Mouse (Mus musculus): ENCODE data around the gene Gins2.

- TF ChIP-seq E2F4 (IDR thresholded peaks at IDR 0.05; ENCODE audit: insufficient read depth), result no peak
- TF ChIP-seq POLR2A (IDR thresholded peaks at IDR 0.05; ENCODE audit: insufficient read length, low read depth), result no peak
- no peak for TF ChIP-seq TCF12 (IDR thresholded peaks at IDR 0.05; ENCODE audit: insufficient read depth, poor library complexity, severe bottlenecking)
- no peak for TF ChIP-seq POLR2AphosphoS2 (IDR thresholded peaks at IDR 0.05; ENCODE audit: insufficient read length, low read depth)
- TF ChIP-seq MYOG (IDR thresholded peaks at IDR 0.05; ENCODE audit: control insufficient read depth in 1 of 3, insufficient read depth in 1 of 3, insufficient read length in 2 of 3, low read depth in 2 of 3), result no peak
Observed at GRCm38 (mm10) chr8:120560535-120560934, 28.6 kb downstream of the Gins2 start.
